Mouse (Mus musculus) CH12.LX (cell line): ENCODE measurements around the gene Rpl3l. TPM values are rescaled to one million over a fixed set of nuclear protein-coding genes. Genes with fewer than 3 reads are reported as not detected.

Experiments
- DNase-seq: peaks from one replicate; pipeline ENCODE4 v3.0.0-alpha.2; 2013; ENCODE audit errors: extremely low read depth
- H3K27ac ChIP-seq: 2 replicates; pipeline ENCODE4 v1.5.1; 2012; ENCODE audit warnings: low read depth, mild to moderate bottlenecking, control low read depth, moderate library complexity; ENCODE audit not compliant: insufficient read depth
- H3K27me3 ChIP-seq: replicated peaks from 2 replicates; pipeline ENCODE3; 2012; ENCODE audit warnings: inconsistent platforms
- H3K36me3 ChIP-seq, 2 experiments: replicated peaks in 1 of 2; 2 replicates each; pipeline versions ENCODE3 to v1.6.1; 2012; ENCODE audit warnings: inconsistent platforms in 1 of 2, low read length in 1 of 2, mild to moderate bottlenecking in 1 of 2, mixed read lengths in 1 of 2, moderate library complexity in 1 of 2; ENCODE audit not compliant: control insufficient read depth in 1 of 2, insufficient read depth in 1 of 2
- H3K4me1 ChIP-seq, 2 experiments: 2 replicates each; pipeline ENCODE4 v1.6.1; 2012; ENCODE audit warnings: inconsistent platforms in 1 of 2, moderate library complexity in 1 of 2; ENCODE audit not compliant: insufficient read depth in 2 of 2, control insufficient read depth in 1 of 2
- H3K4me2 ChIP-seq: 2 replicates; pipeline ENCODE4 v1.6.1; 2012; ENCODE audit warnings: low read depth, mild to moderate bottlenecking, control low read depth; ENCODE audit not compliant: poor library complexity, insufficient read depth, severe bottlenecking
- H3K4me3 ChIP-seq, 3 experiments: fragments of 150-350 bp in 1 of 3; sonication (generic) in 1 of 3; replicated peaks in 1 of 3; 2 replicates each; pipeline versions ENCODE3 to v1.5.1; 2011 to 2012; ENCODE audit warnings: low read depth in 2 of 3, low read length in 2 of 3, mild to moderate bottlenecking in 2 of 3, moderate library complexity in 2 of 3, control low read depth in 1 of 3, improper control_type of control experiment in 1 of 3, inconsistent platforms in 1 of 3, mixed read lengths in 1 of 3; ENCODE audit not compliant: poor library complexity in 1 of 3
- H3K79me2 ChIP-seq: replicated peaks from 2 replicates; pipeline ENCODE4 v1.6.1; 2012; ENCODE audit warnings: mild to moderate bottlenecking, moderate library complexity; ENCODE audit not compliant: control insufficient read depth, poor library complexity, insufficient read depth, severe bottlenecking; ENCODE audit errors: extremely low read depth
- H3K9ac ChIP-seq: 2 replicates; pipeline ENCODE4 v1.6.1; 2012; ENCODE audit warnings: low read depth, mild to moderate bottlenecking, control low read depth, moderate library complexity; ENCODE audit not compliant: insufficient read depth
- H3K9me3 ChIP-seq: replicated peaks from 2 replicates; pipeline ENCODE3; 2012; ENCODE audit warnings: low read length, inconsistent platforms, mixed read lengths
- BHLHE40 ChIP-seq: IDR thresholded peaks from 2 replicates; pipeline ENCODE4 v1.6.1; 2011; ENCODE audit warnings: mild to moderate bottlenecking, low read depth, low read length, improper control_type of control experiment
- CHD2 ChIP-seq: IDR thresholded peaks from 2 replicates; pipeline ENCODE4 v1.6.1; 2011; ENCODE audit warnings: low read length, improper control_type of control experiment
- CTCF ChIP-seq, 2 experiments: IDR thresholded peaks in 1 of 2; conservative IDR thresholded peaks in 1 of 2; 2 replicates each; pipeline ENCODE4 v1.5.1; 2011 to 2012; ENCODE audit warnings: low read depth in 2 of 2, low read length in 2 of 2, improper control_type of control experiment in 1 of 2, inconsistent platforms in 1 of 2, mild to moderate bottlenecking in 1 of 2, moderate library complexity in 1 of 2
- ELF1 ChIP-seq: IDR thresholded peaks from 2 replicates; pipeline ENCODE4 v1.6.1; 2014; ENCODE audit warnings: low read depth, mild to moderate bottlenecking, inconsistent platforms, low read length, improper control_type of control experiment
- EP300 ChIP-seq: IDR thresholded peaks from 2 replicates; pipeline ENCODE4 v1.6.1; 2011; ENCODE audit warnings: low read length, improper control_type of control experiment
- GABPA ChIP-seq: IDR thresholded peaks from 2 replicates; pipeline ENCODE4 v1.6.1; 2012; ENCODE audit warnings: low read depth, low read length, improper control_type of control experiment, inconsistent platforms; ENCODE audit not compliant: insufficient replicate concordance
- HCFC1 ChIP-seq: IDR thresholded peaks from 2 replicates; pipeline ENCODE4 v1.6.1; 2012; ENCODE audit warnings: low read depth, mild to moderate bottlenecking, inconsistent platforms, low read length, improper control_type of control experiment
- IRF4 ChIP-seq: IDR thresholded peaks from 2 replicates; pipeline ENCODE4 v1.6.1; 2014; ENCODE audit warnings: low read depth, mild to moderate bottlenecking, inconsistent platforms, low read length, improper control_type of control experiment
- JUN ChIP-seq: IDR thresholded peaks from 2 replicates; pipeline ENCODE4 v1.6.1; 2011; ENCODE audit warnings: low read depth, mild to moderate bottlenecking, low read length, improper control_type of control experiment, moderate library complexity; ENCODE audit not compliant: insufficient read depth
- JUND ChIP-seq: conservative IDR thresholded peaks from 2 replicates; pipeline ENCODE4 v1.6.1; 2011; ENCODE audit warnings: low read depth, low read length, improper control_type of control experiment
- KAT2A ChIP-seq: IDR thresholded peaks from 2 replicates; pipeline ENCODE4 v1.6.1; 2012; ENCODE audit warnings: low read length, improper control_type of control experiment, inconsistent platforms; ENCODE audit not compliant: insufficient replicate concordance
- MAFK ChIP-seq: IDR thresholded peaks from 2 replicates; pipeline ENCODE4 v1.6.1; 2011; ENCODE audit warnings: low read length, improper control_type of control experiment; ENCODE audit not compliant: insufficient replicate concordance
- MEF2A ChIP-seq: IDR thresholded peaks from 2 replicates; pipeline ENCODE4 v1.6.1; 2014; ENCODE audit warnings: low read depth, mild to moderate bottlenecking, inconsistent platforms, low read length, improper control_type of control experiment, borderline replicate concordance
- MYC ChIP-seq: IDR thresholded peaks from 2 replicates; pipeline ENCODE4 v1.6.1; 2011; ENCODE audit warnings: low read depth, mild to moderate bottlenecking, improper control_type of control experiment, low read length
- NELFE ChIP-seq: IDR thresholded peaks from 2 replicates; pipeline ENCODE4 v1.6.1; 2011; ENCODE audit warnings: low read depth, low read length, improper control_type of control experiment
- NRF1 ChIP-seq: IDR thresholded peaks from 2 replicates; pipeline ENCODE4 v1.6.1; 2014; ENCODE audit warnings: low read depth, mild to moderate bottlenecking, inconsistent platforms, low read length, improper control_type of control experiment, moderate library complexity
- PAX5 ChIP-seq: IDR thresholded peaks from 2 replicates; pipeline ENCODE4 v1.6.1; 2012; ENCODE audit warnings: low read length, inconsistent platforms, mixed read lengths
- POLR2A ChIP-seq: IDR thresholded peaks from 2 replicates; pipeline ENCODE4 v1.6.1; 2011; ENCODE audit warnings: low read depth, mild to moderate bottlenecking, improper control_type of control experiment, low read length
- POLR2AphosphoS2 ChIP-seq: IDR thresholded peaks from 2 replicates; pipeline ENCODE4 v1.6.1; 2011; ENCODE audit warnings: low read depth, low read length, improper control_type of control experiment
- RAD21 ChIP-seq: IDR thresholded peaks from 2 replicates; pipeline ENCODE4 v1.6.1; 2011; ENCODE audit warnings: low read depth, mild to moderate bottlenecking, low read length, improper control_type of control experiment, moderate library complexity
- RCOR1 ChIP-seq: conservative IDR thresholded peaks from 2 replicates; pipeline ENCODE4 v1.6.1; 2012; ENCODE audit warnings: low read depth, mild to moderate bottlenecking, inconsistent platforms, low read length, improper control_type of control experiment
- SMC3 ChIP-seq: IDR thresholded peaks from 2 replicates; pipeline ENCODE4 v1.6.1; 2011; ENCODE audit warnings: low read depth, low read length, improper control_type of control experiment
- TBP ChIP-seq: conservative IDR thresholded peaks from 2 replicates; pipeline ENCODE4 v1.6.1; 2011; ENCODE audit warnings: low read depth, low read length, improper control_type of control experiment
- TCF12 ChIP-seq: IDR thresholded peaks from 2 replicates; pipeline ENCODE4 v1.6.1; 2014; ENCODE audit warnings: low read depth, mild to moderate bottlenecking, inconsistent platforms, low read length, improper control_type of control experiment
- UBTF ChIP-seq: IDR thresholded peaks from 2 replicates; pipeline ENCODE4 v1.6.1; 2012; ENCODE audit warnings: low read depth, mild to moderate bottlenecking, inconsistent platforms, low read length, improper control_type of control experiment, moderate library complexity
- USF1 ChIP-seq: IDR thresholded peaks from 2 replicates; pipeline ENCODE4 v1.6.1; 2014; ENCODE audit warnings: low read depth, mild to moderate bottlenecking, inconsistent platforms, low read length, improper control_type of control experiment
- ZMIZ1 ChIP-seq: IDR thresholded peaks from 2 replicates; pipeline ENCODE4 v1.6.1; 2012; ENCODE audit warnings: low read depth, mild to moderate bottlenecking, inconsistent platforms, low read length, improper control_type of control experiment
- dilution Hi-C: fragments of 300-500 bp; cut with MboI; formaldehyde crosslinking; loops from 2 replicates; pipeline ENCODE4 v1.14.3; 2020; ENCODE audit warnings: low sequenced_read_pairs; ENCODE audit not compliant: extremely low pct_unique_long_range_greater_than_20kb, extremely low pct_ligation_motif_present
- in situ Hi-C: fragments of 300-500 bp; cut with MboI; formaldehyde crosslinking; loops from 3 replicates; pipeline ENCODE4 v1.14.3; 2019; ENCODE audit warnings: low sequenced_read_pairs, low pct_ligation_motif_present, low pct_unique_long_range_greater_than_20kb, mixed read lengths
- polyA plus RNA-seq: library from polyadenylated mRNA; unstranded; fragments of >175 nt; gene quantifications from 2 replicates; pipeline ENCODE4 v1.2.1, GENCODE M21; 2012; ENCODE audit warnings: low read depth; ENCODE audit not compliant: insufficient read length
- total RNA-seq, 2 experiments: library from RNA; depleted of rRNA; stranded (reverse); fragments of 300-350 nt in 1 of 2; fragments of >200 nt in 1 of 2; gene quantifications; 2 replicates each; pipeline ENCODE4 v1.2.3; 2012 to 2014

Rpl3l gene
- total and polyA plus RNA-seq, 3 experiments, result 0.91 TPM; not detected in 2

- in situ Hi-C loops (no loop called here), dilution Hi-C loops (no loop called here)
- H3K4me3 ChIP-seq, result peak within 1 kb of the TSS; percentile 17 to 76 (median 54)
Observed at GRCm38 (mm10) chr17:24689251-24690081, 38.2 kb upstream of the Rpl3l start, which contains the start of gene Syngr3. TSS of gene Syngr3 (minus strand) at chr17:24689955.

GRCm38 (mm10) chr17:24692385-24692784, 35.2 kb upstream of the Rpl3l start:
- no peak overlapping the region for H3K27ac ChIP-seq
- in situ Hi-C loops, result no loop called here
- peaks cover 11 to 38% of the 10 kb centered on the region in 2 experiments for H3K4me1 ChIP-seq

More at GRCm38 (mm10) chr17:24689251-24690081, 38.2 kb upstream of the Rpl3l start, which contains the start of gene Syngr3:
- peak within 1 kb of the TSS; percentile 29; the same call in 1 of the 2 replicates for H3K9ac ChIP-seq
- H3K27ac ChIP-seq, result no peak within 1 kb of the TSS
- TF ChIP-seq KAT2A (no peak), NRF1 (no peak), MEF2A (no peak), UBTF (no peak), RCOR1 (no peak), RAD21 (no peak), JUND (no peak), MAFK (no peak), IRF4 (no peak), TCF12 (no peak), HCFC1 (no peak), CTCF (conservative IDR thresholded peaks at IDR 0.05 in 1 of 2, IDR thresholded peaks at IDR 0.05 in 1 of 2; ENCODE audit: low read depth in 2 of 2, low read length in 2 of 2) (no peak)
- peaks cover 14 to 34% of the 10 kb centered on the region in 2 experiments for H3K4me1 ChIP-seq
- H3K27me3 ChIP-seq, result peaks cover 27% of the 10 kb centered on the region
- DNase-seq, result no peak
- no peaks in the 10 kb centered on the region for H3K79me2 ChIP-seq
- peaks cover 8 to 18% of the 10 kb centered on the region in 2 experiments for H3K36me3 ChIP-seq
- H3K4me2 ChIP-seq, result peak within 1 kb of the TSS; percentile 95
- no peaks in the 10 kb centered on the region for H3K9me3 ChIP-seq

More at GRCm38 (mm10) chr17:24692385-24692784, 35.2 kb upstream of the Rpl3l start:
- H3K4me3 ChIP-seq, result no peak overlapping the region
- peaks cover 8 to 19% of the 10 kb centered on the region in 2 experiments for H3K36me3 ChIP-seq
- H3K27me3 ChIP-seq, result peaks cover 27% of the 10 kb centered on the region
- TF ChIP-seq MYC (no peak), USF1 (no peak), JUN (no peak), JUND (no peak), ZMIZ1 (no peak), KAT2A (no peak), CHD2 (no peak), POLR2AphosphoS2 (no peak), POLR2A (no peak), SMC3 (no peak), BHLHE40 (no peak), MAFK (no peak), TBP (no peak), PAX5 (no peak), GABPA (no peak), IRF4 (no peak), NELFE (no peak), CTCF (conservative IDR thresholded peaks at IDR 0.05 in 1 of 2, IDR thresholded peaks at IDR 0.05 in 1 of 2; ENCODE audit: low read depth in 2 of 2, low read length in 2 of 2) (no peak), ELF1 (no peak), EP300 (no peak)
- DNase-seq, result peak; percentile 38
- H3K9me3 ChIP-seq, result no peaks in the 10 kb centered on the region
- dilution Hi-C loops, result no loop called here
- H3K9ac ChIP-seq, result no peak overlapping the region
- no peaks in the 10 kb centered on the region for H3K79me2 ChIP-seq
- H3K4me2 ChIP-seq, result no peak overlapping the region
